Mouse (Mus musculus): ENCODE data around the gene 2310011J03Rik. TPM values are rescaled to one million over a fixed set of nuclear protein-coding genes. Genes with fewer than 3 reads are reported as not detected.

Gene 2310011J03Rik
- 37.1 and 37.5 TPM in 2 replicates for polyA plus RNA-seq (2015; fragmentation: Nextera tagmentation; extraction: Ambion mirVana)

GRCm38 (mm10) chr10:80320340-80320760 lies at the start of gene 2310011J03Rik:
2310011J03Rik (minus strand) TSS chr10:80320537.

GRCm38 (mm10) chr10:80356001-80356682 lies 35.8 kb upstream of the 2310011J03Rik start, which contains the start of gene Plk5:
Plk5 (plus strand) TSS chr10:80356459.

GRCm38 (mm10) chr10:80348244-80348781 lies 28.0 kb upstream of the 2310011J03Rik start, which contains the start of gene Adamtsl5:
Adamtsl5 (minus strand) TSS chr10:80348412.

GRCm38 (mm10) chr10:80329273-80330081 lies 9.1 kb upstream of the 2310011J03Rik start, which contains the start of the genes Pcsk4 and Reep6:
Pcsk4 (minus strand) TSS chr10:80329498.
Reep6 (plus strand) TSS chr10:80329953.

GRCm38 (mm10) chr10:80295618-80296425 lies 24.5 kb downstream of the 2310011J03Rik start, which contains the start of gene Apc2:
Apc2 (plus strand) TSS chr10:80295977.

GRCm38 (mm10) chr10:80292251-80293146 lies 27.8 kb downstream of the 2310011J03Rik start, which contains the start of gene Rps15:
Rps15 (plus strand) TSS chr10:80292453.

Small RNAs within 50 kb of the gene (microRNA-seq; reads per million reads assigned to microRNA genes)
- gene Mir6911 = 0.87 reads per million

Other genes starting within 250 kb of the 2310011J03Rik start
- 8.5 and 9.0 TPM in 2 replicates for gene Sbno2, start 215.0 kb downstream of the 2310011J03Rik start, polyA plus RNA-seq (2015; fragmentation: Nextera tagmentation; extraction: Ambion mirVana)
- 14.6 and 18.3 TPM in 2 replicates for gene Stk11, start 204.7 kb downstream of the 2310011J03Rik start, polyA plus RNA-seq (2015; fragmentation: Nextera tagmentation; extraction: Ambion mirVana)
- gene Atp5d, start 181.9 kb downstream of the 2310011J03Rik start, polyA plus RNA-seq (2015; fragmentation: Nextera tagmentation; extraction: Ambion mirVana) = 803 and 819 TPM in 2 replicates
- 110 and 138 TPM in 2 replicates for gene Cbarp, start 179.7 kb downstream of the 2310011J03Rik start, polyA plus RNA-seq (2015; fragmentation: Nextera tagmentation; extraction: Ambion mirVana)
- gene Midn, start 172.3 kb downstream of the 2310011J03Rik start, polyA plus RNA-seq (2015; fragmentation: Nextera tagmentation; extraction: Ambion mirVana) = 16.4 and 21.8 TPM in 2 replicates
- gene Cirbp, start 154.6 kb downstream of the 2310011J03Rik start, polyA plus RNA-seq (2015; fragmentation: Nextera tagmentation; extraction: Ambion mirVana) = 566 and 579 TPM in 2 replicates
- 6.4 and 8.1 TPM in 2 replicates for gene 1600002K03Rik, start 147.6 kb downstream of the 2310011J03Rik start, polyA plus RNA-seq (2015; fragmentation: Nextera tagmentation; extraction: Ambion mirVana)
- 28.7 and 30.4 TPM in 2 replicates for gene Efna2, start 141.1 kb downstream of the 2310011J03Rik start, polyA plus RNA-seq (2015; fragmentation: Nextera tagmentation; extraction: Ambion mirVana)
- 37.7 and 42.6 TPM in 2 replicates for gene Mum1, start 94.1 kb downstream of the 2310011J03Rik start, polyA plus RNA-seq (2015; fragmentation: Nextera tagmentation; extraction: Ambion mirVana)
- 488 and 508 TPM in 2 replicates for gene Ndufs7, start 71.4 kb downstream of the 2310011J03Rik start, polyA plus RNA-seq (2015; fragmentation: Nextera tagmentation; extraction: Ambion mirVana)
- 28.8 and 33.0 TPM in 2 replicates for gene Gamt, start 59.5 kb downstream of the 2310011J03Rik start, polyA plus RNA-seq (2015; fragmentation: Nextera tagmentation; extraction: Ambion mirVana)
- 32.5 and 35.2 TPM in 2 replicates for gene Dazap1, start 59.1 kb downstream of the 2310011J03Rik start, polyA plus RNA-seq (2015; fragmentation: Nextera tagmentation; extraction: Ambion mirVana)
- 656 and 679 TPM in 2 replicates for gene Rps15, start 28.1 kb downstream of the 2310011J03Rik start, polyA plus RNA-seq (2015; fragmentation: Nextera tagmentation; extraction: Ambion mirVana)
- 70.9 and 88.2 TPM in 2 replicates for gene Apc2, start 24.6 kb downstream of the 2310011J03Rik start, polyA plus RNA-seq (2015; fragmentation: Nextera tagmentation; extraction: Ambion mirVana)
- 11.0 and 13.5 TPM in 2 replicates for gene Pcsk4, start 9.0 kb upstream of the 2310011J03Rik start, polyA plus RNA-seq (2015; fragmentation: Nextera tagmentation; extraction: Ambion mirVana)
- gene Reep6, start 9.4 kb upstream of the 2310011J03Rik start, polyA plus RNA-seq (2015; fragmentation: Nextera tagmentation; extraction: Ambion mirVana) = 5.6 and 5.7 TPM in 2 replicates
- 3.5 and 4.6 TPM in 2 replicates for gene Adamtsl5, start 27.9 kb upstream of the 2310011J03Rik start, polyA plus RNA-seq (2015; fragmentation: Nextera tagmentation; extraction: Ambion mirVana)
- gene Plk5, start 35.9 kb upstream of the 2310011J03Rik start, polyA plus RNA-seq (2015; fragmentation: Nextera tagmentation; extraction: Ambion mirVana) = 8.5 and 8.6 TPM in 2 replicates
- gene Mex3d, start 67.1 kb upstream of the 2310011J03Rik start, polyA plus RNA-seq (2015; fragmentation: Nextera tagmentation; extraction: Ambion mirVana) = 13.1 and 15.0 TPM in 2 replicates
- gene Mbd3, start 79.0 kb upstream of the 2310011J03Rik start, polyA plus RNA-seq (2015; fragmentation: Nextera tagmentation; extraction: Ambion mirVana) = 161 and 183 TPM in 2 replicates
- gene Uqcr11, start 86.3 kb upstream of the 2310011J03Rik start, polyA plus RNA-seq (2015; fragmentation: Nextera tagmentation; extraction: Ambion mirVana) = 1,108 and 1,127 TPM in 2 replicates
- 28.8 and 32.2 TPM in 2 replicates for gene Tcf3, start 113.1 kb upstream of the 2310011J03Rik start, polyA plus RNA-seq (2015; fragmentation: Nextera tagmentation; extraction: Ambion mirVana)
- gene Onecut3, start 174.3 kb upstream of the 2310011J03Rik start, polyA plus RNA-seq (2015; fragmentation: Nextera tagmentation; extraction: Ambion mirVana) = 0.34 and 0.56 TPM in 2 replicates
- 0.65 and 1.3 TPM in 2 replicates for gene Atp8b3, start 218.6 kb upstream of the 2310011J03Rik start, polyA plus RNA-seq (2015; fragmentation: Nextera tagmentation; extraction: Ambion mirVana)
- gene Rexo1, start 241.0 kb upstream of the 2310011J03Rik start, polyA plus RNA-seq (2015; fragmentation: Nextera tagmentation; extraction: Ambion mirVana) = 23.8 and 28.1 TPM in 2 replicates

All from neural tube, postnatal 0 days (tissue).